Mouse (Mus musculus) hindbrain, embryonic 11.5 days (tissue): ENCODE measurements around the gene Parp16. TPM values are rescaled to one million over a fixed set of nuclear protein-coding genes. Genes with fewer than 3 reads are reported as not detected.

Source experiments
- ATAC-seq: fragments of 200-750 bp; cut with Nextera tagmentation; 2 replicates; pipeline ENCODE4 v1.8.0; 2017; ENCODE audit warnings: mild to moderate bottlenecking, moderate TSS enrichment, moderate library complexity; ENCODE audit not compliant: low FRiP score
- DNase-seq: peaks from one replicate; pipeline ENCODE4 v3.0.0-alpha.2; 2015; ENCODE audit warnings: low spot score
- H3K27ac ChIP-seq: fragments of 300-500 bp; sonication (generic); 2 replicates; pipeline ENCODE4 v1.5.1; 2014; ENCODE audit warnings: mild to moderate bottlenecking, low read depth, low read length
- H3K27me3 ChIP-seq: fragments of 300-500 bp; sonication (generic); 2 replicates; pipeline ENCODE4 v1.6.1; 2014; ENCODE audit warnings: mild to moderate bottlenecking, low read length, moderate library complexity, mixed read lengths; ENCODE audit not compliant: control insufficient read depth, insufficient read depth
- H3K36me3 ChIP-seq: fragments of 300-500 bp; sonication (generic); 2 replicates; pipeline ENCODE4 v1.6.1; 2014; ENCODE audit warnings: mild to moderate bottlenecking, low read length, moderate library complexity, mixed read lengths; ENCODE audit not compliant: control insufficient read depth, insufficient read depth
- H3K4me1 ChIP-seq: fragments of 300-500 bp; sonication (generic); replicated peaks from 2 replicates; pipeline ENCODE4 v1.6.1; 2014; ENCODE audit warnings: low read length, mixed read lengths; ENCODE audit not compliant: control insufficient read depth, insufficient read depth
- H3K4me2 ChIP-seq: fragments of 300-500 bp; sonication (generic); replicated peaks from 2 replicates; pipeline ENCODE4 v1.6.1; 2014; ENCODE audit warnings: mild to moderate bottlenecking, low read depth, low read length
- H3K4me3 ChIP-seq: fragments of 300-500 bp; sonication (generic); 2 replicates; pipeline ENCODE4 v1.5.1; 2014; ENCODE audit warnings: low read depth, low read length
- H3K9ac ChIP-seq: fragments of 300-500 bp; sonication (generic); 2 replicates; pipeline ENCODE4 v1.6.1; 2014; ENCODE audit warnings: low read depth, low read length
- H3K9me3 ChIP-seq: fragments of 300-500 bp; sonication (generic); 2 replicates; pipeline ENCODE4 v1.6.1; 2016; ENCODE audit warnings: low read length; ENCODE audit not compliant: control insufficient read depth
- WGBS: fragments of 180-500 bp; shearing (Covaris S2); extraction: QIAGEN DNeasy Blood & Tissue Kit; methylation state at CpG from one replicate; pipeline ENCODE4 v1.1.7; 2014; 5-methylcytosine and 5-hydroxymethylcytosine counted together
- polyA plus RNA-seq: library from polyadenylated mRNA; unstranded; fragments of >200 nt; fragmentation: Nextera tagmentation; extraction: Ambion mirVana; gene quantifications from 2 replicates; pipeline ENCODE4 v1.2.1, GENCODE M21; 2014

The Parp16 gene
- polyA plus RNA-seq, 1 experiment from 2014 or later = 6.5 TPM

GRCm38 (mm10) chr9:65161188-65161587 is 34.0 kb upstream of the Parp16 start:
- WGBS = 18% methylated on average over 4 of the region's 4 CpGs
- Histone ChIP-seq H3K27me3 (no peaks in the 10 kb centered on the region), H3K27ac (peak overlapping the region; percentile 96), H3K36me3 (no peaks in the 10 kb centered on the region), H3K4me2 (peak overlapping the region; percentile 15; the same call in 1 of the 2 replicates), H3K9ac (peak overlapping the region; percentile 35; the same call in 1 of the 2 replicates), H3K9me3 (no peaks in the 10 kb centered on the region), H3K4me1 (peaks cover 35% of the 10 kb centered on the region), H3K4me3 (no peak overlapping the region)
- ATAC-seq (no peak), DNase-seq (no peak)

- Histone ChIP-seq H3K9ac (peak overlapping the region; percentile 69), H3K27ac (peak overlapping the region; percentile 96), H3K4me3 (0 out of 2 replicates have a peak overlapping the region, but pooled peaks have one; percentile 29), H3K36me3 (no peaks in the 10 kb centered on the region), H3K4me2 (no peak overlapping the region), H3K4me1 (peaks cover 30% of the 10 kb centered on the region), H3K27me3 (no peaks in the 10 kb centered on the region), H3K9me3 (no peaks in the 10 kb centered on the region)
- DNase-seq (no peak), ATAC-seq (no peak)
- WGBS = 11% methylated on average over 8 of the region's 8 CpGs
Measured at GRCm38 (mm10) chr9:65161881-65162280, 33.3 kb upstream of the Parp16 start.

DNA sequence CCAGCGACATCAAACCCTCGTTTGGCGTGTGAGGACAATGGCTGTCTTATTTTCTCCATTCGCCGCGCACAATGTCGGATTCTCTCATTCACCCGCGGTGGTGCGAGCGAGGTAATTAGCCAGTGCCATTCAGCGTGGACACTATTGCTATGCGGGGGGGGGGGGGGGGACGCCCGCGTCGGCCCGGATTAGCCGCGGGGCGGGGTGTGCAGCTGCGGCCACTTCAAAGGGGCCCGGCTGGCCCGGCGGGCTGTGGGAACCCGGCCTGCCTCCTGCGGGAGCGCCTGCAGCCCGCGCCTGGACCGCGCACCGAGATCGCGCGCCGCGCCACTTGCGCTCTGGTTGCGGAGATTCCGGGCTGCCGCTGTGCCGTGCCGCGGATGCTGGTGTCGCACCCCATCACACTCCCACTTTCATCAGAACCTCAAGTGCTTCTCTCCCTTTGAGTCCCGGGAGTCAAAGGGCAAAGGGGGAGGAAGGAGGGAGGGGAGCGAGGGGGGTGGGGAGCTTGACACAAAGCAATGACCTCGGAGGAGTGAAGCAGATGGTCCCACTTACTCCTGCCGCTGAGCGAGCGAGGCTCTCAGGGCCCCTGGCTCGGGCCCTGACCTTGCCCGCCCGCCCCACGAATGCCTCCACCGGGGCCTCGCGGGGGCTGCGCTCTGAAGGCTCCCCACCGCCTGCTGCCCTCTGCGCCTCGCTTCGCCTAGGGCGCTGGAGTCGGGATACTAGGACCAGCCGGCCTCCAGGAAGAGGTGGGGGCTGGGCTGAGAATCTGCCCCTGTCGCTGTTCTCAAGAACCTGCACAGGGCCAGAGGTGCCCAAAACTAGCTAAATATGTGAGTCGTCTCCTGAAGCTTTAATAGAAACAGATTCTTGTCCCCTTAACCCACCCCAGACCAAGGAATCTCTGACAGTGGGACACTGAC is 32.2 kb upstream of the Parp16 start:
- Histone ChIP-seq H3K27me3 (no peaks in the 10 kb centered on the region), H3K4me3 (peak overlapping the region; percentile 29), H3K4me1 (peaks cover 23% of the 10 kb centered on the region), H3K36me3 (no peaks in the 10 kb centered on the region), H3K9me3 (no peaks in the 10 kb centered on the region), H3K9ac (peak overlapping the region; percentile 69), H3K4me2 (peak overlapping the region; percentile 64), H3K27ac (peak overlapping the region; percentile 96)
- DNase-seq = peak; percentile 90
- peak; percentile 94 for ATAC-seq
- WGBS = 0% methylated on average over 44 of the region's 69 CpGs

DNA sequence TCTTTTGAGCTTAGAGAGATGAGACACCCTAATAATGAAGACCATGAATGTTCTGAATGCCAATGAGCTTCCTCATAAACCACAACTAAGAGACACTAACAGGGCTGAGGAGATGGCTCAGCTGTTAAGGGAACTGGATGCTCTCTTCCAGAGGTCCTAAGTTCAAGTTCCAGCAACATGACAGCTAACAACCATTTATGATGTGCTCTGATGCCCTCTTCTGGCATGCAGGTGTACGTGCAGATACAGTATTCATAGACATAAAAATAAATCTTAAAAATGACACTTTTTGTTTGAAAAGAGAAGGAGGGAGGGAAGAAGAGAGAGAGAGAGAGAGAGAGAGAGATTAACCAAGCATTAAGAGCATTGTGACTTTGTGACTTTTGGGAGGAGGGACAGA is 30.3 kb upstream of the Parp16 start:
- no peak for DNase-seq

DNA sequence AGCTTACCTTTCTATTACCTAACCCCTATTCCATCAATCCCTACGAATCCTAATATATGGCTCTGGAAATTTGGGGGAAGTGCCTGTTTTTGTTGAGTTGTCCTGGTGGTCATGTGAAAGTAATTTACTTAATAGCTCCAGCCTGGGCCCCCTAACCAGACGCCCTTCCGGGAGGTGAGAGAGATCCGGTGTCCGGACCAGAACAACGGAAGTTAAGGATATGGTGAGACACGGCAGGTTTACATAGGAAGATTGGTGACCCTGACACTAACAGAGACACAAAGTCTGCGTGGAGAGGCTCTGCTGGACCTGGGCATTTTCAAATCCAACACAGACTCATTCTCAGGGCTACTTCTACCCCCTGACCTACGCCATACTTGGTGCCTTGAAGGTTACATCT is 28.8 kb upstream of the Parp16 start:
- ATAC-seq (no peak), DNase-seq (no peak)
- Histone ChIP-seq H3K27ac (no peak overlapping the region), H3K4me3 (no peak overlapping the region), H3K4me2 (no peak overlapping the region), H3K4me1 (peaks cover 20% of the 10 kb centered on the region), H3K9ac (no peak overlapping the region), H3K36me3 (no peaks in the 10 kb centered on the region), H3K27me3 (no peaks in the 10 kb centered on the region), H3K9me3 (no peaks in the 10 kb centered on the region)
- WGBS = 66% methylated on average over 9 of the region's 9 CpGs

More for the DNA sequence above, 30.3 kb upstream of the Parp16 start:
- no peak overlapping the region for H3K4me2 ChIP-seq
- H3K4me1 ChIP-seq = peaks cover 30% of the 10 kb centered on the region
- no peak overlapping the region for H3K9ac ChIP-seq
- H3K27me3 ChIP-seq = no peaks in the 10 kb centered on the region
- H3K9me3 ChIP-seq = no peaks in the 10 kb centered on the region
- no peak overlapping the region for H3K4me3 ChIP-seq
- WGBS = 15% methylated on average over 1 of the region's 1 CpGs
- H3K36me3 ChIP-seq = no peaks in the 10 kb centered on the region
- no peak for ATAC-seq
- no peak overlapping the region for H3K27ac ChIP-seq

- Histone ChIP-seq H3K27me3 (no peaks in the 10 kb centered on the region), H3K9ac (no peak overlapping the region), H3K9me3 (no peaks in the 10 kb centered on the region), H3K27ac (no peak overlapping the region), H3K36me3 (no peaks in the 10 kb centered on the region), H3K4me2 (no peak overlapping the region), H3K4me1 (peaks cover 10% of the 10 kb centered on the region), H3K4me3 (no peak overlapping the region)
- 45% methylated on average over 3 of the region's 6 CpGs for WGBS
- DNase-seq (no peak), ATAC-seq (no peak)
Measured at GRCm38 (mm10) chr9:65168534-65168933, 26.6 kb upstream of the Parp16 start.

DNA sequence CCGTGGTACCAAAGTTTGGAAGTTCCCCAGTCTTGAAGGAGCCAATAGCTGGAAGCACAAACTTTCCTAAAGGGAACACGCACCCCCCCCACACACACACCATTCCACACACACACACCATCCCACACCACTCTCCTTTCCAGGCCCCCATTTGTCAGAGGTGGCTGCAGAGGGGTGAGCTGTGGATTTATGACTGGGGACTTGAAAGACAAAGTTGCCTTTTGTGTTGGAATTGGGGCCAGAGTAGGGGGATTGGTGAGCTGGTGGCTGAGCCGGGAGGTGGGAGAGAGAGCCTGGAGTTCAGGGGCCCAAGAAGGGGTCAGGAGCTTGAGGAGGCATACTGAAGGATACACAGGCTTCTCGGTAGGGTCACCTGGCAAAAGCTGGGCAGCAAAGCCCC is 26.2 kb upstream of the Parp16 start:
- Histone ChIP-seq H3K4me1 (peaks cover 8% of the 10 kb centered on the region), H3K4me2 (no peak overlapping the region), H3K36me3 (no peaks in the 10 kb centered on the region), H3K9me3 (no peaks in the 10 kb centered on the region), H3K9ac (no peak overlapping the region; the same call in 1 of the 2 replicates), H3K27ac (0 out of 2 replicates have a peak overlapping the region, but pooled peaks have one; percentile 30), H3K27me3 (no peaks in the 10 kb centered on the region), H3K4me3 (no peak overlapping the region)
- DNase-seq (no peak), ATAC-seq (no peak)
- WGBS = 48% methylated on average over 4 of the region's 4 CpGs

GRCm38 (mm10) chr9:65172654-65173053 is 22.5 kb upstream of the Parp16 start:
- Histone ChIP-seq H3K27me3 (no peaks in the 10 kb centered on the region), H3K4me3 (no peak overlapping the region), H3K9me3 (no peaks in the 10 kb centered on the region), H3K27ac (0 out of 2 replicates have a peak overlapping the region, but pooled peaks have one; percentile 27), H3K4me2 (no peak overlapping the region), H3K4me1 (peaks cover 23% of the 10 kb centered on the region), H3K9ac (no peak overlapping the region), H3K36me3 (no peaks in the 10 kb centered on the region)
- DNase-seq (no peak), ATAC-seq (no peak)
- 63% methylated on average over 9 of the region's 9 CpGs for WGBS
